Mouse (Mus musculus) heart, postnatal 0 days (tissue): ENCODE data around the gene Psg27.
"Not testable (repeated sequence)": the region's sequence is repeated elsewhere in the genome, so short reads cannot be mapped to it uniquely, and the experiment has no call there.

Experiments
- CTCF ChIP-seq: IDR thresholded peaks from 2 replicates; pipeline ENCODE4 v1.5.1; 2016; ENCODE audit warnings: antibody characterized with exemption, control low read depth, low read depth
- EP300 ChIP-seq: IDR thresholded peaks from 2 replicates; pipeline ENCODE4 v1.6.1; 2016; ENCODE audit warnings: antibody characterized with exemption, low read depth

GRCm38 (mm10) chr7:18616401-18616800 is 49.3 kb upstream of the Psg27 start, which contains the start of gene Psg23:
- TF ChIP-seq CTCF, EP300: not testable (repeated sequence)
